Mouse (Mus musculus) testis, adult 2 months (tissue): ENCODE measurements around the gene Gm48552.

Source experiments
- CTCF ChIP-seq: fragments of 200-500 bp; IDR thresholded peaks from 2 replicates; pipeline ENCODE4 v1.5.1; 2012; ENCODE audit warnings: low read depth, mild to moderate bottlenecking, inconsistent platforms, low read length, moderate library complexity; ENCODE audit not compliant: control insufficient read depth, insufficient read depth, insufficient replicate concordance
- POLR2A ChIP-seq: fragments of 200-500 bp; IDR thresholded peaks from 2 replicates; pipeline ENCODE4 v1.6.1; 2012; ENCODE audit warnings: low read depth, mild to moderate bottlenecking, inconsistent platforms, low read length, moderate library complexity; ENCODE audit not compliant: control insufficient read depth

DNA sequence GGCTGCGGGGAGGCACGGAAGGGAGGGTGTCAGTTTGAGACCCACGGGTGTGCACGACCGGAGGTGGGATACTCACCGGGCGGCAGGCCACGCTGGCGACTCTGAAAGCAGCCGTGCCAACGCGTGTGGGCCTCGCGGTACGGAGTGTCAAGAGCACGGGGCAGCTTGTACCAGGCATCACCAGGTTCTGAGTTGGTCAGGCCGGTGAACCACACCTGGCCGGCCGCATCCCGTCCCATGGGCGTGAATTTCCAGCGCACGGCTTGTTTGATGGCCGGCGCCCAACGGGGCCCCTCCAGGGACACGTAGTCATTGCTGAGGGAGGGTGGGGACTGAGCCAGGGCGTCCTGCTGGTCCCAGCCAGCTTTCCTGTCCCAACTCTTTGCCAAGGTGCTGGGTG, 24.1 kb upstream of the Gm48552 start:
- TF ChIP-seq CTCF (no peak), POLR2A (no peak; the same call in 1 of the 2 replicates)
